Mouse (Mus musculus) liver, embryonic 11.5 days (tissue): Measurements from ENCODE around the gene Ggn. TPM values are rescaled to one million over a fixed set of nuclear protein-coding genes. Genes with fewer than 3 reads are reported as not detected.
A peak's percentile ranks its signal among the peaks of the same experiment; 100 is the strongest.
"Not testable (repeated sequence)": the region's sequence is repeated elsewhere in the genome, so short reads cannot be mapped to it uniquely, and the experiment has no call there.

Source experiments
- ATAC-seq: fragments of 200-750 bp; cut with Nextera tagmentation; replicated peaks from 2 replicates; pipeline ENCODE4 v1.8.0; 2017; ENCODE audit warnings: moderate number of reproducible peaks, mild to moderate bottlenecking, moderate TSS enrichment, moderate library complexity; ENCODE audit not compliant: low FRiP score
- DNase-seq: peaks from one replicate; pipeline ENCODE4 v3.0.0-alpha.2; 2017; ENCODE audit warnings: low spot score
- H3K27ac ChIP-seq: fragments of 300-500 bp; sonication (generic); 2 replicates; pipeline ENCODE4 v1.5.1; 2014; ENCODE audit warnings: mild to moderate bottlenecking, low read depth, low read length, control low read depth
- H3K27me3 ChIP-seq: fragments of 300-500 bp; sonication (generic); replicated peaks from 2 replicates; pipeline ENCODE4 v1.6.1; 2014; ENCODE audit warnings: low read length, mixed read lengths; ENCODE audit not compliant: control insufficient read depth, insufficient read depth
- H3K36me3 ChIP-seq: fragments of 300-500 bp; sonication (generic); 2 replicates; pipeline ENCODE4 v1.6.1; 2014; ENCODE audit warnings: mild to moderate bottlenecking, low read length, moderate library complexity, mixed read lengths; ENCODE audit not compliant: control insufficient read depth, insufficient read depth
- H3K4me1 ChIP-seq: fragments of 300-500 bp; sonication (generic); replicated peaks from 2 replicates; pipeline ENCODE4 v1.6.1; 2014; ENCODE audit warnings: low read length, mixed read lengths; ENCODE audit not compliant: control insufficient read depth, insufficient read depth
- H3K4me2 ChIP-seq: fragments of 300-500 bp; sonication (generic); 2 replicates; pipeline ENCODE4 v1.6.1; 2014; ENCODE audit warnings: mild to moderate bottlenecking, control low read depth, moderate library complexity
- H3K4me3 ChIP-seq: fragments of 300-500 bp; sonication (generic); 2 replicates; pipeline ENCODE4 v1.5.1; 2014; ENCODE audit warnings: low read depth, low read length, control low read depth
- H3K9ac ChIP-seq: fragments of 300-500 bp; sonication (generic); 2 replicates; pipeline ENCODE4 v1.6.1; 2014; ENCODE audit warnings: low read depth, low read length, control low read depth
- H3K9me3 ChIP-seq: fragments of 300-500 bp; sonication (generic); 2 replicates; pipeline ENCODE4 v1.6.1; 2016; ENCODE audit warnings: low read length, inconsistent platforms, mixed read lengths; ENCODE audit not compliant: control insufficient read depth
- WGBS: fragments of 180-500 bp; shearing (Covaris S2); extraction: QIAGEN DNeasy Blood & Tissue Kit; methylation state at CpG from one replicate; pipeline ENCODE4 v1.1.7; 2014; 5-methylcytosine and 5-hydroxymethylcytosine counted together
- polyA plus RNA-seq: library from polyadenylated mRNA; unstranded; fragments of >200 nt; fragmentation: Nextera tagmentation; extraction: Ambion mirVana; gene quantifications from 2 replicates; pipeline ENCODE4 v1.2.1, GENCODE M21; 2014

The Ggn gene
- polyA plus RNA-seq, 1 experiment from 2014 or later = 0.37 TPM

- Histone ChIP-seq H3K4me3 (peak within 1 kb of the TSS; percentile 92), H3K36me3 (peaks cover 10% of the 10 kb centered on the region), H3K27ac (peak within 1 kb of the TSS; percentile 58; the same call in 1 of the 2 replicates), H3K9me3 (no peaks in the 10 kb centered on the region), H3K4me1 (peaks cover 11% of the 10 kb centered on the region), H3K4me2 (peak within 1 kb of the TSS; percentile 95), H3K27me3 (no peaks in the 10 kb centered on the region), H3K9ac (peak within 1 kb of the TSS; percentile 86)
- ATAC-seq (peak; percentile 92), DNase-seq (peak; percentile 96)
- under 1% methylated on average over 62 of the region's 62 CpGs for WGBS
Measured at GRCm38 (mm10) chr7:29180077-29180853, 10.3 kb downstream of the Ggn start, which contains the start of gene Psmd8. Psmd8 (minus strand) TSS chr7:29180701.

- Histone ChIP-seq H3K36me3 (peaks cover 5% of the 10 kb centered on the region; the same call in 1 of the 2 replicates), H3K4me3 (peak overlapping the region; percentile 92), H3K9ac (no peak overlapping the region), H3K4me2 (peak overlapping the region; percentile 95), H3K4me1 (peaks cover 11% of the 10 kb centered on the region), H3K27ac (no peak overlapping the region), H3K27me3 (no peaks in the 10 kb centered on the region), H3K9me3 (no peaks in the 10 kb centered on the region)
- ATAC-seq (no peak), DNase-seq (no peak)
- WGBS = 41% methylated on average over 5 of the region's 5 CpGs
Measured at GRCm38 (mm10) chr7:29180854-29181236, 10.8 kb downstream of the Ggn start.

- not testable (repeated sequence) for H3K9me3 ChIP-seq, ATAC-seq, H3K27ac ChIP-seq, H3K9ac ChIP-seq, H3K4me2 ChIP-seq, DNase-seq, H3K36me3 ChIP-seq, H3K27me3 ChIP-seq, H3K4me3 ChIP-seq
- H3K4me1 ChIP-seq = peaks cover 11% of the 10 kb centered on the region
- 87% methylated on average over 4 of the region's 4 CpGs for WGBS
Measured at GRCm38 (mm10) chr7:29181323-29181722, 11.3 kb downstream of the Ggn start.

GRCm38 (mm10) chr7:29194230-29194629 is 24.2 kb downstream of the Ggn start:
- H3K27ac ChIP-seq, ATAC-seq, H3K9ac ChIP-seq, H3K4me1 ChIP-seq, H3K27me3 ChIP-seq, H3K4me3 ChIP-seq, H3K4me2 ChIP-seq, DNase-seq, H3K36me3 ChIP-seq, H3K9me3 ChIP-seq: not testable (repeated sequence)
- 89% methylated on average over 1 of the region's 1 CpGs for WGBS

- no peaks in the 10 kb centered on the region for H3K27me3 ChIP-seq
- no peaks in the 10 kb centered on the region for H3K4me1 ChIP-seq
- no peaks in the 10 kb centered on the region for H3K9me3 ChIP-seq
- no peak overlapping the region for H3K27ac ChIP-seq
- no peak overlapping the region for H3K4me3 ChIP-seq
- no peaks in the 10 kb centered on the region for H3K36me3 ChIP-seq
- ATAC-seq (no peak), DNase-seq (no peak)
- H3K9ac ChIP-seq = no peak overlapping the region
- no peak overlapping the region for H3K4me2 ChIP-seq
- WGBS = 76% methylated on average over 6 of the region's 6 CpGs
Measured at GRCm38 (mm10) chr7:29202577-29202976, 32.6 kb downstream of the Ggn start.

GRCm38 (mm10) chr7:29211013-29211412 is 41.0 kb downstream of the Ggn start:
- peak overlapping the region; percentile 37 for H3K4me3 ChIP-seq
- not testable (repeated sequence) for H3K27ac ChIP-seq, H3K27me3 ChIP-seq, H3K9ac ChIP-seq, H3K9me3 ChIP-seq, DNase-seq, H3K36me3 ChIP-seq
- ATAC-seq = peak; percentile 71
- peak overlapping the region; percentile 67 for H3K4me2 ChIP-seq
- H3K4me1 ChIP-seq = peaks cover 10% of the 10 kb centered on the region
- WGBS = 14% methylated on average over 15 of the region's 15 CpGs

GRCm38 (mm10) chr7:29211415-29212198 is 41.6 kb downstream of the Ggn start:
- WGBS = 3% methylated on average over 34 of the region's 34 CpGs
- no peak overlapping the region for H3K27ac ChIP-seq

GRCm38 (mm10) chr7:29212199-29212765 is 42.3 kb downstream of the Ggn start:
- no peak overlapping the region for H3K9ac ChIP-seq

More at GRCm38 (mm10) chr7:29211415-29212198, 41.6 kb downstream of the Ggn start:
- no peak overlapping the region for H3K9ac ChIP-seq
- DNase-seq (peak; percentile 85), ATAC-seq (peak; percentile 86)
- H3K4me1 ChIP-seq = peaks cover 10% of the 10 kb centered on the region
- no peaks in the 10 kb centered on the region for H3K27me3 ChIP-seq
- no peaks in the 10 kb centered on the region for H3K9me3 ChIP-seq
- no peaks in the 10 kb centered on the region for H3K36me3 ChIP-seq
- peak overlapping the region; percentile 67 for H3K4me2 ChIP-seq
- H3K4me3 ChIP-seq = peak overlapping the region; percentile 37

More at GRCm38 (mm10) chr7:29212199-29212765, 42.3 kb downstream of the Ggn start:
- H3K27ac ChIP-seq = no peak overlapping the region
- peak overlapping the region; percentile 67 for H3K4me2 ChIP-seq
- peak overlapping the region; percentile 37 for H3K4me3 ChIP-seq
- H3K4me1 ChIP-seq = peaks cover 10% of the 10 kb centered on the region
- DNase-seq (peak; percentile 44), ATAC-seq (no peak)
- WGBS = 9% methylated on average over 26 of the region's 26 CpGs
- H3K9me3 ChIP-seq = no peaks in the 10 kb centered on the region
- H3K27me3 ChIP-seq = no peaks in the 10 kb centered on the region
- no peaks in the 10 kb centered on the region for H3K36me3 ChIP-seq
